Mouse (Mus musculus) liver, embryonic 15.5 days (tissue): ENCODE measurements around the gene Zfp13. TPM values are rescaled to one million over a fixed set of nuclear protein-coding genes. Genes with fewer than 3 reads are reported as not detected.
"Not testable (repeated sequence)": the region's sequence is repeated elsewhere in the genome, so short reads cannot be mapped to it uniquely, and the experiment has no call there.

ENCODE experiments used
- ATAC-seq: fragments of 200-750 bp; cut with Nextera tagmentation; 2 replicates; pipeline ENCODE4 v1.8.0; 2017; ENCODE audit warnings: moderate number of reproducible peaks, mild to moderate bottlenecking, moderate library complexity; ENCODE audit not compliant: insufficient read depth
- H3K27ac ChIP-seq: fragments of 300-500 bp; sonication (generic); replicated peaks from 2 replicates; pipeline ENCODE4 v1.5.1; 2015; ENCODE audit warnings: mild to moderate bottlenecking, inconsistent platforms
- H3K27me3 ChIP-seq: fragments of 300-500 bp; sonication (generic); 2 replicates; pipeline ENCODE4 v1.6.1; 2015; ENCODE audit warnings: mild to moderate bottlenecking, inconsistent platforms
- H3K36me3 ChIP-seq: fragments of 300-500 bp; sonication (generic); replicated peaks from 2 replicates; pipeline ENCODE4 v1.6.1; 2015; ENCODE audit warnings: moderate library complexity, mild to moderate bottlenecking, inconsistent platforms
- H3K4me1 ChIP-seq: fragments of 300-500 bp; sonication (generic); replicated peaks from 2 replicates; pipeline ENCODE4 v1.6.1; 2015; ENCODE audit warnings: inconsistent platforms
- H3K4me2 ChIP-seq: fragments of 300-500 bp; sonication (generic); 2 replicates; pipeline ENCODE4 v1.6.1; 2015; ENCODE audit warnings: moderate library complexity, mild to moderate bottlenecking, inconsistent platforms
- H3K4me3 ChIP-seq: fragments of 300-500 bp; sonication (generic); replicated peaks from 2 replicates; pipeline ENCODE4 v1.5.1; 2015; ENCODE audit warnings: mild to moderate bottlenecking, inconsistent platforms
- H3K9ac ChIP-seq: fragments of 300-500 bp; sonication (generic); 2 replicates; pipeline ENCODE4 v1.6.1; 2015; ENCODE audit warnings: moderate library complexity, mild to moderate bottlenecking, inconsistent platforms
- H3K9me3 ChIP-seq: fragments of 300-500 bp; sonication (generic); replicated peaks from 2 replicates; pipeline ENCODE4 v1.6.1; 2016; ENCODE audit warnings: inconsistent platforms
- WGBS: fragments of 180-500 bp; shearing (Covaris S2); methylation state at CpG from one replicate; pipeline ENCODE4 v1.1.7; 2015; ENCODE audit warnings: mixed read lengths; ENCODE audit not compliant: insufficient replicate concordance; 5-methylcytosine and 5-hydroxymethylcytosine counted together
- polyA plus RNA-seq: library from polyadenylated mRNA; unstranded; fragments of >200 nt; fragmentation: Nextera tagmentation; extraction: Ambion mirVana; gene quantifications from 2 replicates; pipeline ENCODE4 v1.2.1, GENCODE M21; 2015

Zfp13 gene
- polyA plus RNA-seq, 1 experiment from 2014 or later, result 1.8 TPM

- H3K27me3 ChIP-seq, result no peaks in the 10 kb centered on the region; the same call in 1 of the 2 replicates
- H3K4me3 ChIP-seq, result no peak overlapping the region
- ATAC-seq, result no peak
- no peaks in the 10 kb centered on the region for H3K9me3 ChIP-seq
- 65% methylated on average over 8 of the region's 8 CpGs for WGBS
- H3K4me2 ChIP-seq, result no peak overlapping the region
- no peaks in the 10 kb centered on the region for H3K36me3 ChIP-seq
- no peak overlapping the region for H3K9ac ChIP-seq
- H3K27ac ChIP-seq, result no peak overlapping the region
- no peaks in the 10 kb centered on the region for H3K4me1 ChIP-seq
Observed at GRCm38 (mm10) chr17:23605220-23605619, 5.9 kb upstream of the Zfp13 start.

- Histone ChIP-seq H3K36me3 (no peaks in the 10 kb centered on the region), H3K27me3 (no peaks in the 10 kb centered on the region), H3K4me2 (no peak overlapping the region), H3K4me3 (no peak overlapping the region), H3K9ac (no peak overlapping the region), H3K4me1 (peaks cover 8% of the 10 kb centered on the region), H3K27ac (no peak overlapping the region), H3K9me3 (no peaks in the 10 kb centered on the region)
- ATAC-seq, result no peak
- WGBS, result 63% methylated on average over 7 of the region's 7 CpGs
Observed at GRCm38 (mm10) chr17:23604394-23604793, 5.1 kb upstream of the Zfp13 start.

- Histone ChIP-seq H3K4me2 (no peak overlapping the region), H3K36me3 (no peaks in the 10 kb centered on the region), H3K4me1 (peaks cover 17% of the 10 kb centered on the region), H3K27me3 (no peaks in the 10 kb centered on the region), H3K9ac (no peak overlapping the region), H3K27ac (no peak overlapping the region), H3K4me3 (no peak overlapping the region), H3K9me3 (no peaks in the 10 kb centered on the region)
- 34% methylated on average over 2 of the region's 2 CpGs for WGBS
- ATAC-seq, result no peak
Observed at GRCm38 (mm10) chr17:23603542-23603941, 4.3 kb upstream of the Zfp13 start.

- H3K4me3 ChIP-seq, result no peak overlapping the region
- peaks cover 18% of the 10 kb centered on the region for H3K4me1 ChIP-seq
- no peaks in the 10 kb centered on the region for H3K27me3 ChIP-seq
- 35% methylated on average over 8 of the region's 8 CpGs for WGBS
- no peak for ATAC-seq
- H3K4me2 ChIP-seq, result no peak overlapping the region
- H3K9me3 ChIP-seq, result no peaks in the 10 kb centered on the region
- H3K9ac ChIP-seq, result no peak overlapping the region
- H3K36me3 ChIP-seq, result no peaks in the 10 kb centered on the region
- no peak overlapping the region for H3K27ac ChIP-seq
Observed at GRCm38 (mm10) chr17:23603077-23603476, 3.8 kb upstream of the Zfp13 start.

GRCm38 (mm10) chr17:23601836-23602585 lies 2.7 kb upstream of the Zfp13 start:
- Histone ChIP-seq H3K27ac (no peak overlapping the region), H3K9me3 (no peaks in the 10 kb centered on the region), H3K9ac (no peak overlapping the region), H3K4me2 (no peak overlapping the region), H3K36me3 (no peaks in the 10 kb centered on the region), H3K4me1 (peaks cover 18% of the 10 kb centered on the region), H3K27me3 (no peaks in the 10 kb centered on the region), H3K4me3 (no peak overlapping the region)
- 47% methylated on average over 10 of the region's 10 CpGs for WGBS
- ATAC-seq, result no peak

DNA sequence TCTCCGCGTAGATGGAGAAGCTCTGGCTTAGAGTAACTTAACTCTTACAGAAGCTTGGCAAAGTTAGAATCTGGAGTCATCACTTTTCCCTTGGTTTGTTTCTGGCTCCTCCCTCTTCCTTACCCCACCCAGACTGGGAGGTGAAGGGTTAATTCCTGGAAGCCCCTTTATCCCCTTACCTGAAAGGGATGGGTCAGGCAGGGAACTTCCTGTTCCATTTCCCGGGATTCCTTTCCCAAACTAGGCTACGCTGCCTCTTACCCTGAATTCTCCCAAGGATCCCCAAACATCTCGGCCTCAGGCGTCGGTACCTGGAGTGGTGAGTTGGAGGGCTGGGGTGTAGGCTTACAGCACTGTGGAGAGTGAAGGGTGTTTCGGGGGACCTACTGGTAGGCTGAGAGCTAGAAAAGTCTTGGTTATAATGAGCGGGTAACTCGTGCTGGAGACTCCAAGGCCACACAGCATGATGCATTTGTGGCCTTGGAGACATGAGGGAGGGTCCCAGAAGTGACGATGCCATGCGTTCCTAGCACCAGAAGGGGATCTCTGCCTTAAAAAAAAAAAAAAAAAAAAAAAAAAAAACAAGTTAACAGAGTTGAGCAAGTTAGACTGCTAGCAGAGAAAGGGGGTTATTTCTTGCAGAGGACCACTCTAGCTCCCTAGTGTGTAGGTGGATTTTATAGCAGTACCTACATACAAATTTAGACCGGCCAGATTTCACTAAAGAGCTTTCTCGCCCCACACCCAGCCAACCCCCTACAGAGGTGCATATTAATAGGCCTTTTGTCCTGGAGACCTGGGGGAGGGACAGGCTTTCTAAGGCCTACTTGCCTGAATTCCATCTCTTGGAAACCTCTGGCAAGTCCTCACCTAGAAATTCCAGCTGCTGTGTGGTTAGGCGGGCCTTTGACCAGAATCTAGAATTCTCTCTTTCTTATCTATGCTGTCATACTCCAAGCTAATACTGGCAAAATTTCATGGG lies 1.6 kb upstream of the Zfp13 start, which contains the start of gene Zscan10:
Gene Zscan10 (plus strand): TSS at position 216 of the 982 bp plus-strand sequence.
- no peak within 1 kb of the TSS for H3K9ac ChIP-seq
- no peaks in the 10 kb centered on the region for H3K36me3 ChIP-seq
- 67% methylated on average over 15 of the region's 15 CpGs for WGBS
- ATAC-seq, result no peak
- H3K4me2 ChIP-seq, result peak within 1 kb of the TSS; percentile 79
- H3K4me1 ChIP-seq, result peaks cover 18% of the 10 kb centered on the region
- H3K9me3 ChIP-seq, result no peaks in the 10 kb centered on the region
- H3K27ac ChIP-seq, result no peak within 1 kb of the TSS
- H3K27me3 ChIP-seq, result no peaks in the 10 kb centered on the region
- peak within 1 kb of the TSS; percentile 56; the same call in 1 of the 2 replicates for H3K4me3 ChIP-seq

DNA sequence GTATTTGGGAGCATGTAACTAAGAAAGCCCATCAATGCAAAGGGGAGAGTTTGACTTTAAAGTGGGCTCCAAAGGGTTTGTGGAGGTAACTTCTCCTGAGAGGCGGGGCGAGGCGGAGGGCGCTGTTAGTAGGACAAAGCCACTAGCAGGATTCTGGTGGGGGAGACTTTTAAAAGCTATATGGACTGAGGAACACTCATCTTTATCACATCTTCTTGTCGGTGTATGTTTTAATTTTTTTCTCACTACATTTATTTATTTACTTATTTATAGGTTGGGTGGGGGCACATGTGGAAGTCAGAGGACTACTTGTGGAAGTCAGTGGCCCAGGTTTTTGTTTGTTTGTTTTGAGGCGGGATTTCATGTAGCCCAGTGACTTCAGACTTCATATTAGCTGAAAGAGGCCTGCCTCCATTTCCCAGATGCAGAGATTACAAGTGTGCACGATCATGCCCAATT lies 347 bp upstream of the Zfp13 start:
- WGBS, result 14% methylated on average over 7 of the region's 7 CpGs

DNA sequence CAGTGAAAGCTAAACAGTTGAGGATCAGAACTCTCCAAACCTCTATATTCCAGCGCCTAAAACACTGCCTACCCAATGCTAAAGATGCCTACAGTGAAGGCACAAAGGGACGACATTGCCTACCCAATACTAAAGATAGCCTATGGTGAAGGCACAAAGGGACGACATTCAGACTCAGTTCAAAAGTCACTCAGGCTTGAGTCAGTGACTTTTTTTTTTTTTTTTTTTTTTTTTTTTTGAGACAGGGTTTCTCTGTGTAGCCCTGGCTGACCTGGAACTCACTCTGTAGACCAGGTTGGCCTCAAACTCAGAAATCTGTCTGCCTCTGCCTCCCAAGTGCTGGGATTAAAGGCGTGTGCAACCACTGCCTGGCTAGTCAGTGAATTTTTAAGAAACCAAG lies 4.1 kb downstream of the Zfp13 start:
- not testable (repeated sequence) for H3K27me3 ChIP-seq, H3K36me3 ChIP-seq

More for the DNA sequence above, 347 bp upstream of the Zfp13 start:
- peak; percentile 23 for ATAC-seq
- H3K27ac ChIP-seq, result peak overlapping the region; percentile 73
- H3K4me2 ChIP-seq, result peak overlapping the region; percentile 79
- peak overlapping the region; percentile 56 for H3K4me3 ChIP-seq
- H3K4me1 ChIP-seq, result peaks cover 18% of the 10 kb centered on the region
- no peaks in the 10 kb centered on the region for H3K27me3 ChIP-seq
- no peaks in the 10 kb centered on the region for H3K36me3 ChIP-seq
- no peaks in the 10 kb centered on the region for H3K9me3 ChIP-seq
- peak overlapping the region; percentile 55 for H3K9ac ChIP-seq

GRCm38 (mm10) chr17:23592926-23593300 lies 6.4 kb downstream of the Zfp13 start:
- WGBS, result 8% methylated on average over 13 of the region's 13 CpGs
- peak; percentile 58 for ATAC-seq
- peak overlapping the region; percentile 54 for H3K9ac ChIP-seq
- no peaks in the 10 kb centered on the region for H3K9me3 ChIP-seq
- no peaks in the 10 kb centered on the region for H3K36me3 ChIP-seq
- H3K27me3 ChIP-seq, result no peaks in the 10 kb centered on the region
- H3K4me2 ChIP-seq, result peak overlapping the region; percentile 86
- peak overlapping the region; percentile 64 for H3K4me3 ChIP-seq
- H3K27ac ChIP-seq, result 0 out of 2 replicates have a peak overlapping the region, but pooled peaks have one; percentile 33
- peaks cover 13% of the 10 kb centered on the region for H3K4me1 ChIP-seq

More for the DNA sequence above, 4.1 kb downstream of the Zfp13 start:
- 53% methylated on average over 4 of the region's 4 CpGs for WGBS
- H3K4me1 ChIP-seq, result peaks cover 31% of the 10 kb centered on the region
- H3K9ac ChIP-seq, H3K4me2 ChIP-seq, ATAC-seq, H3K9me3 ChIP-seq, H3K4me3 ChIP-seq, H3K27ac ChIP-seq: not testable (repeated sequence)

- 7% methylated on average over 34 of the region's 34 CpGs for WGBS
- H3K4me3 ChIP-seq, result peak overlapping the region; percentile 64
- peak overlapping the region; percentile 33; the same call in 1 of the 2 replicates for H3K27ac ChIP-seq
- H3K27me3 ChIP-seq, result no peaks in the 10 kb centered on the region
- peak; percentile 100 for ATAC-seq
- H3K4me1 ChIP-seq, result peaks cover 13% of the 10 kb centered on the region
- H3K36me3 ChIP-seq, result no peaks in the 10 kb centered on the region
- H3K4me2 ChIP-seq, result peak overlapping the region; percentile 86
- no peaks in the 10 kb centered on the region for H3K9me3 ChIP-seq
- peak overlapping the region; percentile 54 for H3K9ac ChIP-seq
Observed at GRCm38 (mm10) chr17:23592208-23592925, 6.9 kb downstream of the Zfp13 start.
